Mouse (Mus musculus): ENCODE results near the gene Acvr1. TPM values are rescaled to one million over a fixed set of nuclear protein-coding genes. Genes with fewer than 3 reads are reported as not detected.
A peak's percentile ranks its signal among the peaks of the same experiment; 100 is the strongest.

Gene Acvr1
- total and polyA plus RNA-seq, 2 experiments from 2014 or later: 4.1 to 10.0 TPM

DNA sequence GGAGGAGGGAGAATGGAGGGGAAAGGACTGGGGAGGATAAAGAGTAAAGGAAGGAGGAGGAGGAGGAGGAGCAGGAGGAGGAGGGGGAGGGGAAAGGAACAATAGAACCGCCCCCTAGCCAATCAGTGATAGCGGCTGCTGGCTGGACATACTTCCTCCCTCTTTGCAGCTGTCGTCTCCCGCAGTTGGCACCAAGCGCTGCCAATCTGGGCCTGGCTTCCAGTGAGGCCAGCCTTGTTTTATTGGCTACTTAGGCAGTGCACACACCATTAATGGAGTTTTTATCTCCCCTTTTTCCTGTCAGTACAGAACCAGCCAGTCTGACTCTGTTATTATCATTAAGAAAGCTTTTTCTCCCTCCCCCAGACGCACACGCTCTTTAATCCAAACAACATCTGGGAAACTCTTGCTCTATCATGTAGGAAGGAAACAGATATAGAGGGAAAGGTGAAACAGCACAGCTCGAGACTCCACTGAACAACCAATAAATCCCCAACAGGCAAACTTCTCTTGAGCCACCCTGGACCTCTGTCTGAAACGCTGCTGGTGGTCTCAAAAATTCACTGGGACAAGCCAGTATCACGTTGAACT lies 34.6 kb downstream of the Acvr1 start:
- H3K4me2 ChIP-seq (ENCODE audit: low read depth, low read length, poor library complexity, severe bottlenecking): peak overlapping the region; percentile 30
- peak; percentile 93 for DNase-seq (ENCODE audit: low spot score)
- peaks cover 13% of the 10 kb centered on the region for H3K4me1 ChIP-seq (ENCODE audit: insufficient read depth, low read length)
- no peak for TF ChIP-seq CTCF (IDR thresholded peaks at IDR 0.05)
- no peaks in the 10 kb centered on the region; the same call in 1 of the 2 replicates for H3K36me3 ChIP-seq (ENCODE audit: insufficient read depth, low read length)
- no peaks in the 10 kb centered on the region for H3K27me3 ChIP-seq (ENCODE audit: insufficient read depth, low read length)
- no peak overlapping the region for H3K4me3 ChIP-seq (ENCODE audit: low read depth, low read length)
- WGBS: 17% methylated on average over 10 of the region's 10 CpGs
- peak; percentile 83 for ATAC-seq (ENCODE audit: low FRiP score)
- peak overlapping the region; percentile 62 for H3K27ac ChIP-seq (ENCODE audit: low read depth, low read length)
- no peaks in the 10 kb centered on the region for H3K9me3 ChIP-seq (ENCODE audit: low read length)
- no peak overlapping the region for H3K9ac ChIP-seq (replicated peaks; ENCODE audit: low read length, poor library complexity, severe bottlenecking)

DNA sequence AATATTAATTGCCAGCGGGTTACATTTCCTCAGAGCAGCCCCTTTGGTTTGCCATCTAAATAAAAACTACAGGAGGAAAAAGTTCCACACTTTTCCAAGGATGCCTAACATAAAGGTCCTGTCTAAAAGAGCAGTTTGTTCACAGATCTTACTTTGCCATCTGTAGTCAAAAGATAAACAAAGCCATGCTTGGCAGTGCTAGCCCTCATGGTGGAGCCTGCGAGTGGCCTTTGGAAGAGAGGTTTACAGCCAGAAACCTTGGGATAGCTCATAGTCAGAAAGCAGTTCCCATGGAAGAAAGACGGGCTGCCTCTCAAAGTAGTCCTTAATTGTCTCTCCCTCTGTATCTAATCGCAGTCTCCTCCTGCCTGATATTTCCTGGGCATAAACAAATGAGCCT lies 36.4 kb downstream of the Acvr1 start:
- Histone ChIP-seq H3K4me2 (ENCODE audit: low read depth, low read length, poor library complexity, severe bottlenecking) (no peak overlapping the region), H3K36me3 (ENCODE audit: insufficient read depth, low read length) (no peaks in the 10 kb centered on the region), H3K9me3 (ENCODE audit: low read length) (no peaks in the 10 kb centered on the region), H3K27ac (ENCODE audit: low read depth, low read length) (no peak overlapping the region), H3K27me3 (ENCODE audit: insufficient read depth, low read length) (no peaks in the 10 kb centered on the region), H3K4me1 (ENCODE audit: insufficient read depth, low read length) (peaks cover 13% of the 10 kb centered on the region), H3K9ac (replicated peaks; ENCODE audit: low read length, poor library complexity, severe bottlenecking) (no peak overlapping the region), H3K4me3 (ENCODE audit: low read depth, low read length) (no peak overlapping the region)
- WGBS: 73% methylated on average over 4 of the region's 4 CpGs
- TF ChIP-seq CTCF (IDR thresholded peaks at IDR 0.05): no peak
- no peak for ATAC-seq (ENCODE audit: low FRiP score)
- no peak for DNase-seq (ENCODE audit: low spot score)

DNA sequence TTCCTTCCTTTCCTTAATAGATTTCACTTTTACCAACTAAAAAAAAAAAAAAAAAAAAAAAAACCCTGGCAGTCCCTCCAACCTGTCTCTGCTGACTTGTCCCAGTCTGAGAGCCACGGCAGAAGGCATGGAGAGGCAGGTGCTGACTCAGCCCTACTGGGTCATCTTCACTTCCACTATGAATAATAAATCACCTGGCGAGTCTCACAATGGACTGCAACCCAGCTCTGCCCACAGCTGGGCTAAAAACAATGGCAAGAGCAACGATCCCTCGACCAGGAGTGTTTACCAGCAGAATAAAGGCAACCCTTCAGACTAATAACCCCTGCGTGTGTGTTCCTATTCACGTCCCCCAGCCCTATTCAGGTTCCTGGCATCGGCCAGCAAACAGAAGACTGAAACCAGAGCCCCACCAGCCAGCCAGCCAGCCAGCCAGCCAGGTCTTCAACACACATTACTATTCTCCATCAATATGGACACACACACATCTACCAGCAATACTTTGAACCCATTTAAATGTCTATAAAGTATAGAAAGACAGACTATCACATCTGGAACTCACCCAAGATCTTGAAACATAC lies 37.0 kb downstream of the Acvr1 start:
- Histone ChIP-seq H3K4me2 (ENCODE audit: low read depth, low read length, poor library complexity, severe bottlenecking) (no peak overlapping the region), H3K9me3 (ENCODE audit: low read length) (no peaks in the 10 kb centered on the region), H3K27me3 (ENCODE audit: insufficient read depth, low read length) (no peaks in the 10 kb centered on the region), H3K9ac (replicated peaks; ENCODE audit: low read length, poor library complexity, severe bottlenecking) (no peak overlapping the region), H3K4me3 (ENCODE audit: low read depth, low read length) (no peak overlapping the region), H3K4me1 (ENCODE audit: insufficient read depth, low read length) (peaks cover 13% of the 10 kb centered on the region), H3K27ac (ENCODE audit: low read depth, low read length) (no peak overlapping the region), H3K36me3 (ENCODE audit: insufficient read depth, low read length) (no peaks in the 10 kb centered on the region)
- WGBS: 19% methylated on average over 7 of the region's 7 CpGs
- TF ChIP-seq CTCF (IDR thresholded peaks at IDR 0.05): no peak
- no peak for DNase-seq (ENCODE audit: low spot score)
- no peak for ATAC-seq (ENCODE audit: low FRiP score)

DNA sequence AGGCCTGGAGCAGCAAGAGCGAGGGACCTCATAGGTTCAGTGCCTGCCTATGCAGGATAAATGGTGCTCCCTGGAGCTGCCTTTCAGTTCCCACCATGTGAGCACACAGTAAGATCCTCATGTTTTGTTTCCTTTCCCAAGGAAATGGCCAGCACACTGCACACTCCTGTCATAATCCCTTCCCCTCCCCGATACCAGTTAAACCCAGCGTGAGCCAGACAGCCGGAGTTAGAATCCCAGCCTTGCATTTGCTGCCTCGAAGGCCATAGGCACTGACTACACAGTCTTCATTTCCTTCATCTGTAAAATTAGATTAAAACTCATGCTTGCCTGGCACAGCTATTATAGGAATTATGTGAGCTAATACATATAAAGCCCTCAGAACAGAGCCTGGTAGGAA lies 37.6 kb downstream of the Acvr1 start:
- Histone ChIP-seq H3K9me3 (ENCODE audit: low read length) (no peaks in the 10 kb centered on the region), H3K4me1 (ENCODE audit: insufficient read depth, low read length) (peaks cover 13% of the 10 kb centered on the region), H3K27me3 (ENCODE audit: insufficient read depth, low read length) (no peaks in the 10 kb centered on the region), H3K4me3 (ENCODE audit: low read depth, low read length) (no peak overlapping the region), H3K27ac (ENCODE audit: low read depth, low read length) (no peak overlapping the region), H3K9ac (replicated peaks; ENCODE audit: low read length, poor library complexity, severe bottlenecking) (0 out of 2 replicates have a peak overlapping the region, but pooled peaks have one; percentile 2), H3K4me2 (ENCODE audit: low read depth, low read length, poor library complexity, severe bottlenecking) (no peak overlapping the region), H3K36me3 (ENCODE audit: insufficient read depth, low read length) (no peaks in the 10 kb centered on the region)
- 0 out of 2 replicates have a peak, but pooled peaks have one; percentile 24 for ATAC-seq (ENCODE audit: low FRiP score)
- DNase-seq (ENCODE audit: low spot score): no peak
- WGBS: 33% methylated on average over 5 of the region's 5 CpGs
- no peak for TF ChIP-seq CTCF (IDR thresholded peaks at IDR 0.05)

DNA sequence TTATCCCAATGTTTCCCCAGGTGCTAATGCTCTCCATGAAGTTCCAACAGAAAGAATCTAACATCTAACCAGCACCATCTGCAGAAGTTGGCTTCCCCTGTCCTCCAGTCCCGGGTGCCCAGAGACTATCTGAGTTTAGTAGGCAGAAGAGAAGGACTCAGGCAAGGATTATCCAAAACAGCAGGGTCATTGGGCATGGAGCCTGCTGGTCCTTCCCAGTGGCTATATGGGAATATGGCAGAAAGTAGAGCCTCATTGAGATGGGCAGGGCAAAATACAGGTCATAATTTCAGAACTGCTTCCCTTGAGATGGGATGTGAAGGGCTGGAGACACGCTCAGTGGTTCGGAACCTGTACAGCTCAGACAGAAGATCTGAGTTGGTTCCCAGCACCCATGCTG lies 39.2 kb downstream of the Acvr1 start:
- peaks cover 7% of the 10 kb centered on the region for H3K4me1 ChIP-seq (ENCODE audit: insufficient read depth, low read length)
- no peak for DNase-seq (ENCODE audit: low spot score)
- no peaks in the 10 kb centered on the region for H3K9me3 ChIP-seq (ENCODE audit: low read length)
- WGBS: 59% methylated on average over 3 of the region's 3 CpGs
- no peak for TF ChIP-seq CTCF (IDR thresholded peaks at IDR 0.05)
- no peaks in the 10 kb centered on the region for H3K36me3 ChIP-seq (ENCODE audit: insufficient read depth, low read length)
- ATAC-seq (ENCODE audit: low FRiP score): no peak
- H3K4me2 ChIP-seq (ENCODE audit: low read depth, low read length, poor library complexity, severe bottlenecking): no peak overlapping the region
- no peaks in the 10 kb centered on the region for H3K27me3 ChIP-seq (ENCODE audit: insufficient read depth, low read length)
- no peak overlapping the region for H3K9ac ChIP-seq (replicated peaks; ENCODE audit: low read length, poor library complexity, severe bottlenecking)
- H3K27ac ChIP-seq (ENCODE audit: low read depth, low read length): no peak overlapping the region
- H3K4me3 ChIP-seq (ENCODE audit: low read depth, low read length): no peak overlapping the region

DNA sequence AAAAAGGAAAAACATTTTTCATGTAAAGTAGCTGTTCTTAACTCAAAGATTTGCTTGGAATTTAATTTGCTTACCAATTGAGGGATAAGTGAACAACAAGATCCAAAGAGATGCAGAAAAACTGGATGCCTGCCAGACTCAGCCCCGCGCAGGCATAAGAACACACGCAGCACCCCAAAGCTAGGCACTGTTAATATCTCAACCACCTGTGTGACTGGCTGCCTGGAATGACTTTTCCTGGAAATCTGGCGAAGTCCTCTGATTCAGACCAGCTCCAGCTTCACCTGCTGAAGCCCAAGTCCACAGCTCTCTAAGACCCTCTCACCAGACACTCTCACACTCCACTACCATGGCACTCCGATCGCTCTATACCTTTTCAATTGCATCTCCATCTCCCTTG lies 42.6 kb downstream of the Acvr1 start:
- H3K36me3 ChIP-seq (ENCODE audit: insufficient read depth, low read length): no peaks in the 10 kb centered on the region
- H3K9ac ChIP-seq (replicated peaks; ENCODE audit: low read length, poor library complexity, severe bottlenecking): no peak overlapping the region
- no peaks in the 10 kb centered on the region for H3K4me1 ChIP-seq (ENCODE audit: insufficient read depth, low read length)
- TF ChIP-seq CTCF (IDR thresholded peaks at IDR 0.05): no peak
- no peak overlapping the region for H3K4me3 ChIP-seq (ENCODE audit: low read depth, low read length)
- DNase-seq (ENCODE audit: low spot score) (no peak), ATAC-seq (ENCODE audit: low FRiP score) (no peak)
- H3K4me2 ChIP-seq (ENCODE audit: low read depth, low read length, poor library complexity, severe bottlenecking): no peak overlapping the region
- no peaks in the 10 kb centered on the region for H3K9me3 ChIP-seq (ENCODE audit: low read length)
- no peaks in the 10 kb centered on the region for H3K27me3 ChIP-seq (ENCODE audit: insufficient read depth, low read length)
- H3K27ac ChIP-seq (ENCODE audit: low read depth, low read length): no peak overlapping the region
- 76% methylated on average over 6 of the region's 6 CpGs for WGBS

Measured in midbrain, postnatal 0 days (tissue).